Mouse (Mus musculus) CD8-positive naive resting alpha-beta T cell, adult 2 months (primary cell): ENCODE results near the gene Sema7a.

ENCODE experiments used
- DNase-seq, 2 experiments: peaks; one replicate each; pipeline ENCODE4 v3.0.0; 2022; ENCODE audit warnings: low read depth in 2 of 2, low spot score in 2 of 2

Gene Sema7a

DNA sequence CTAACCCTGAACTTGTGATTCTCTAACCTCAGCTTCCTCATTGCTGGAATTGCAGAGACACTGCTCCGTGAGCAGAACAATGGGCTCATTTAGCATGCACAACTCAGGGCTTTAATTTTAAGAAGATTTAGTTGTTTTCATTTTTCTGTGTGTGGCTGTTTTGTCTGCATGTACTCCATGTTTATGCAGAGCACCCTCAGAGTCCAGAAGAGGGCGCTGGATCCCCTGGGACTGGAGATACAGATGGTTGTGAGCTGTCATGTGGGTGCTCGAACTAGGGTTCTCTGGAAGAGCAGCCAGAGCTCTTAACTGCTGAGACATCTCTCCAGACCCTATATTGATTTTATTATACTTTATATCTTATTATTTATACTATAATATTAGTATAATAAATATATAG lies 69.7 kb downstream of the Sema7a start:
- DNase-seq = no peak

DNA sequence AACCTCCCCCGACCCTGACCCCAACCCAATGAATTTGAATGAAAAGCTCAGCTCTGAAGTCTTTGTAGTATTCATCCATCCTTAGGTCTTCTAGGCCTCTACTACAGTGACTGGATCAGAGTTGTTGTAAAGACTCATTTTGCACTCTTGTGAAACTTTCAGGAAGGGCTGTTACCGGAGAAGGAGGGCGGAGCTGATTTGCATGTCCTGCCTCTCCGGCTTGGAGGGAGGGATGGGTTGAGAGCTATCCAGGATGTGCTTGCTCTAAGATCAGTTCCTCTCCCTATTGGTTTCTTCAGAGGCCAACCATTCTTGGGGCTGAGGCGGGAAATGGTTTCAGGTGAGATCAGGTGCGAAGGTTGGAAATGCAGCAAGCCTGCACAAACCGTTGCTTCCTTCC lies 71.1 kb downstream of the Sema7a start:
- DNase-seq = no peak

DNA sequence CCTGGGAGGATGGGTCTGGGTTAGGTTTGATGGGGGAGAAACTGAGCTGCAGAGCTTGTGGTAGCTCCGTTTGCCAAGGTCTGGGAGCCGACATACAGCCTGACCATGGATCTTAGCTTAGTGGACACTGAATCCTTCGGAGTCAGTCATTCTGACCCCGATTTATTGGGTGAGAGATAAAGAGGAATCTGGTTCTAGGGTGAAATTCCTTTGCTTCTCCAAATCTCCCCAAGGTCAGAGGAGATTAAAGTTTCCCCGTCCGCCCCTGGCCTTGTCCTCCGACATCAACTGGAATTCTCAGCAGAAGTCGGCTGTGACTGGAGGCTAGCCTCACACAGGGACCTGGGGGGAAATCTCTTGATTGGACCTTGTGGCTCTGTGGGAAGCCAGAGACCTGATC lies 71.6 kb downstream of the Sema7a start:
- no peak for DNase-seq
